In the genomic region with DNA sequence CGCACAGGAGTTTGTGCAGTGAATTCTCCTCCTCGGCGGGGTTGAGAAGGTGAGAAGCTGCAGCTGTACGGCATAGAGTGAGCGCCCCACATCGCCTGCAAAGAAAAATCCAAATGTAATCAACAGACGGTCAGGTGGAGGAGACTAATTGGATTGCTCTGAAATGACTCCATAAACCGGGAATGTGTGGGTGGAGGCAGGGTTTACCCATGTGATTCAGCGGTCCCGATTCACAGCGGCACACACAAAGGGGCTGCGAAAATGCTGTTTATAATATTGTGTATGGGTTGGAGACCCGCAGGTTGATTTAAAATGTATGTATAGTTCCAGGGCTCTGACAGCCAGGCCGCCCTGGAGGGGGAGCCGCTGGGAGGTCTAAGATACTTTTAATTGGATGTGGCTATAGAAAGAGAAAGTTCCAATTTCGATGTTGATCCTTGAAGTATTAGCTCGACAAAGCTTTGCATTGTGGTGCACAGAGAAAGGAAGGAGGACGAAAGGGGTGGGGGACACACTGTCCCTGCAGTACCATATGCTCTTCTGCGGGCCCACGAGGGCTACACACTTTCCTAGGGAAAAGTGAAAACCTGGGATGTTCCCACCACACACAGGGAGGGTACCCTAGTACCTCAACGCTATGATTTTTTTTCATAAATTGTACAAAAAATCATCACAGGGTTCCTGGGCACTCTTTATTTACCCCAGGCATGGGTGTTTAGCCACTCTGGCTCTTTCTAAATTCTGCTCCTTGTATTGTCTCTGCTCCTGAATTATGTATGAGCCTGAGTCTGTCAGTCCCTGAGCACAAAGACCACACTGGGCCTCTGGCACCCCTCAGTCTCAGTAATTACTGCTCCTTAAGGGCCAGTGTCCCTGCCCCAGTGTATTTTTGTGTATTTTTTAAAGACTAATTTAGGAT, we compare ENCODE assay signal across 8 mouse cellular contexts.
DNase-seq lines count a peak whose midpoint lies in the region; ATAC-seq and TF ChIP-seq lines count a peak whose summit lies in the region.

No protein-coding gene starts in this region.

- H3K4me2 ChIP-seq in hindbrain, embryonic 16.5 days (ENCODE audit: low read length): peak overlapping the region; percentile 35
- peak overlapping the region; percentile 38 for H3K4me2 ChIP-seq in midbrain, embryonic 11.5 days

- peak; percentile 65 for ATAC-seq in hindbrain, embryonic 16.5 days
- peak; percentile 92 for ATAC-seq in midbrain, embryonic 11.5 days (ENCODE audit: low FRiP score)

- no peaks in the 10 kb centered on the region for H3K36me3 ChIP-seq in hindbrain, embryonic 16.5 days (ENCODE audit: control insufficient read depth, insufficient read depth, low read length)
- no peaks in the 10 kb centered on the region for H3K36me3 ChIP-seq in midbrain, embryonic 11.5 days (ENCODE audit: control insufficient read depth, insufficient read depth, low read length)

- intact Hi-C loops in gastrocnemius, adult 2 months (cut with DNase I): loop anchor here (10.0 kb wide), 1 partner anchor 281 kb away; no protein-coding TSS in a partner anchor

- peak overlapping the region; percentile 21 for H3K4me3 ChIP-seq in gastrocnemius, adult 2 months
- H3K4me3 ChIP-seq in hindbrain, embryonic 16.5 days (ENCODE audit: low read length): 0 out of 2 replicates have a peak overlapping the region, but pooled peaks have one; percentile 3
- H3K4me3 ChIP-seq in midbrain, embryonic 11.5 days (ENCODE audit: low read depth, low read length): no peak overlapping the region

- TF ChIP-seq CTCF in gastrocnemius, adult 2 months (IDR thresholded peaks at IDR 0.05): no peak
- TF ChIP-seq CTCF in brain, embryonic 14.5 days (IDR thresholded peaks at IDR 0.05; ENCODE audit: borderline replicate concordance, extremely low read depth, insufficient read depth, insufficient read length): no peak

- peak overlapping the region; percentile 41 for H3K9ac ChIP-seq in hindbrain, embryonic 16.5 days (ENCODE audit: low read depth, low read length)
- H3K9ac ChIP-seq in midbrain, embryonic 11.5 days (ENCODE audit: low read length): peak overlapping the region; percentile 62

- DNase-seq in gastrocnemius, adult 2 months: no peak
- no peak for DNase-seq in gastrocnemius, adult 18-20 months (ENCODE audit: low spot score)
- DNase-seq in brain, embryonic 14.5 days (ENCODE audit: low read depth): peak; percentile 94
- DNase-seq in midbrain, embryonic 11.5 days (ENCODE audit: low spot score, missing footprints): peak; percentile 95
- DNase-seq in telencephalon, adult 2 months (ENCODE audit: low read depth, low spot score): peak; percentile 35
- DNase-seq in spleen, postnatal 4 days (ENCODE audit: low spot score in 2 of 2): no peak
- no peak for DNase-seq in cerebellum, postnatal 4 days (ENCODE audit: low spot score in 2 of 2)

- no peak overlapping the region for H3K27ac ChIP-seq in gastrocnemius, adult 2 months
- H3K27ac ChIP-seq in hindbrain, embryonic 16.5 days (ENCODE audit: low read depth, low read length): peak overlapping the region; percentile 37
- peak overlapping the region; percentile 98 for H3K27ac ChIP-seq in midbrain, embryonic 11.5 days (ENCODE audit: low read depth, low read length)

- H3K9me3 ChIP-seq in hindbrain, embryonic 16.5 days (ENCODE audit: control insufficient read depth, low read length): no peaks in the 10 kb centered on the region
- no peaks in the 10 kb centered on the region for H3K9me3 ChIP-seq in midbrain, embryonic 11.5 days (ENCODE audit: control insufficient read depth, low read length)

- WGBS in hindbrain, embryonic 16.5 days: 9% methylated on average over 21 of the region's 21 CpGs
- 11% methylated on average over 21 of the region's 21 CpGs for WGBS in midbrain, embryonic 11.5 days

- H3K27me3 ChIP-seq in hindbrain, embryonic 16.5 days (replicated peaks; ENCODE audit: control insufficient read depth, insufficient read depth, low read length): no peaks in the 10 kb centered on the region
- no peaks in the 10 kb centered on the region for H3K27me3 ChIP-seq in midbrain, embryonic 11.5 days (ENCODE audit: control insufficient read depth, insufficient read depth, low read length)

- no peak for TF ChIP-seq POLR2A in brain, embryonic 14.5 days (IDR thresholded peaks at IDR 0.05; ENCODE audit: borderline replicate concordance, extremely low read depth, insufficient read depth, insufficient read length, poor library complexity, severe bottlenecking)

- peaks cover 14% of the 10 kb centered on the region for H3K4me1 ChIP-seq in hindbrain, embryonic 16.5 days (ENCODE audit: control insufficient read depth, insufficient read depth, low read depth, low read length)
- peaks cover 30% of the 10 kb centered on the region for H3K4me1 ChIP-seq in midbrain, embryonic 11.5 days (ENCODE audit: control insufficient read depth, insufficient read depth, low read length)

Comparison
In these comparisons a context has a peak if more than half of its experiments do, and no peak if none do; other contexts are left out.
1. DNase-seq: peak in brain, embryonic 14.5 days (single experiment), midbrain, embryonic 11.5 days (single experiment) and telencephalon, adult 2 months (single experiment); none in gastrocnemius, adult 2 months (single experiment), gastrocnemius, adult 18-20 months (single experiment), spleen, postnatal 4 days (0 of 2) and cerebellum, postnatal 4 days (0 of 2).